Mouse (Mus musculus) liver, postnatal 0 days (tissue): Measurements from ENCODE around the gene Wwp2.

Experiments used
- CTCF ChIP-seq: sonication (generic); IDR thresholded peaks from 2 replicates; pipeline ENCODE4 v1.5.1; 2016; ENCODE audit warnings: antibody characterized with exemption, low read depth
- EP300 ChIP-seq: IDR thresholded peaks from 2 replicates; pipeline ENCODE4 v1.6.1; 2016; ENCODE audit warnings: antibody characterized with exemption, low read depth, mild to moderate bottlenecking

- no peak for TF ChIP-seq CTCF
- no peak for TF ChIP-seq EP300
These were observed 15.4 kb downstream of the Wwp2 start for GRCm38 (mm10) chr8:107451414-107452066.
